Mouse (Mus musculus) thymus, postnatal 0 days (tissue): ENCODE measurements around the gene Imp4. TPM values are rescaled to one million over a fixed set of nuclear protein-coding genes. Genes with fewer than 3 reads are reported as not detected.
A peak's percentile ranks its signal among the peaks of the same experiment; 100 is the strongest.

Experiments used
- DNase-seq: peaks from one replicate; pipeline ENCODE4 v3.0.0-alpha.2; 2015; ENCODE audit warnings: low spot score
- polyA plus RNA-seq: library from polyadenylated mRNA; unstranded; fragments of >200 nt; fragmentation: Nextera tagmentation; extraction: Ambion mirVana; gene quantifications from 2 replicates; pipeline ENCODE4 v1.2.1, GENCODE M21; 2015

Imp4 gene
- polyA plus RNA-seq, 1 experiment from 2014 or later: 98.7 TPM

DNA sequence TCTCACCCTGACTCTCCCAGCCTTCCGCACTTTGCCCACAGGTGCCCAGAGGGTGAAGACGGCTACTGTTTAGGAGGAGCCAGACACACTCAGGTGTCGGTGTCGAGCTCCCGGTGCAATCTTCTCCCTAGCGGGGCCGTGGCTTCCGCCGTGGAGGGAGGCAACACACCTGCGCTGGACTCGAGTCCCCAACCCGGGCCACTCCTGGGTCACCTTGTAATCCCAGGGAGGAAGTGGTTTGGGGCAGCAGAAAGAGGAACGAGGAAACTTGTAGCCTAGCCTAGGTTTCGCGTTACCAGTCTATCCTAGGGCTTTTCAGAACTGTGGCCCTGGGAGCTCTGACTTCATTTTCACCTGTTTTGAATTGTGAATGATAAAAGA lies 20.4 kb downstream of the Imp4 start:
- DNase-seq: no peak

GRCm38 (mm10) chr1:34462766-34463165 lies 23.1 kb downstream of the Imp4 start:
- DNase-seq: peak; percentile 87

GRCm38 (mm10) chr1:34464310-34464817 lies 24.7 kb downstream of the Imp4 start:
- no peak for DNase-seq

DNA sequence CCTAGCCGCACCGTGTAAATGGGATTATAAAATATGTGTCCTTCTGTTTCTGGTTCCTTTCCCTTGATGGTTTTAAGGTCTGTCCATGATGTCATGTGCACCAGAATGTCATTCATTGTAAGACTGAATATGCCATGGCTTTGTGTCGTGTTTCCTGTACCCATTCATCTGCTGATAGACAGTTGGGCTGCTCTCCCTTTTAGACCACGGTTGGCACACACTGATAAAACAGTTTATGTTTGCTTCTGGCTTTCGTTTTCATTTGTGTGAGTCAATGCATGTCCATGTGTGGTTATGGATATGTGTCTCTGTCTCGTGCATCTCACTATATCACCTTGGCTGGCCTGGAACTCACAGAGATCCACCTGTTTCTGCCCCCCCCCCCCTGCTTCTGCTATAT lies 25.8 kb downstream of the Imp4 start:
- no peak for DNase-seq

- no peak for DNase-seq
Measured at GRCm38 (mm10) chr1:34468051-34468450, 28.4 kb downstream of the Imp4 start.

GRCm38 (mm10) chr1:34468500-34468899 lies 28.8 kb downstream of the Imp4 start:
- DNase-seq: no peak

DNA sequence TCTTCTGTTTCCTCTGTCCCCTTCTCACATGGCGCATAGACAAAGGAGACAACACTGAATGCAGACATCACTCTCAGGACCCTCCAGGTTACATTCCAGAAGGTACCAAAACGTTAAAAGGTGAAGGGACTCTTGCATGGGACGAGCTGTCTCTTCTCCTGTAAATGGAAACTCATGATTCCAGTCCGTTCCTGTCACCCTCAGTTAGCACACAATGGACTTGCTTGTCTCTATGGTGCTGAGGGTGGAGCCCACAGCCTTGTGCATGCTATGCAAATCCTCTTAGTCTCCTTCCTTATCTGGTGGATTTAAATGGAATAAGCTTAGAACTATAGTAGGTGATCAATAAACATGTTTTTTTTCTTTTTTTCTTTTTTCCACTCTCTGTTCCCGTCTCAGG lies 30.1 kb downstream of the Imp4 start:
- no peak for DNase-seq

- DNase-seq: peak; percentile 83
Measured at GRCm38 (mm10) chr1:34472427-34473300, 33.0 kb downstream of the Imp4 start.

DNA sequence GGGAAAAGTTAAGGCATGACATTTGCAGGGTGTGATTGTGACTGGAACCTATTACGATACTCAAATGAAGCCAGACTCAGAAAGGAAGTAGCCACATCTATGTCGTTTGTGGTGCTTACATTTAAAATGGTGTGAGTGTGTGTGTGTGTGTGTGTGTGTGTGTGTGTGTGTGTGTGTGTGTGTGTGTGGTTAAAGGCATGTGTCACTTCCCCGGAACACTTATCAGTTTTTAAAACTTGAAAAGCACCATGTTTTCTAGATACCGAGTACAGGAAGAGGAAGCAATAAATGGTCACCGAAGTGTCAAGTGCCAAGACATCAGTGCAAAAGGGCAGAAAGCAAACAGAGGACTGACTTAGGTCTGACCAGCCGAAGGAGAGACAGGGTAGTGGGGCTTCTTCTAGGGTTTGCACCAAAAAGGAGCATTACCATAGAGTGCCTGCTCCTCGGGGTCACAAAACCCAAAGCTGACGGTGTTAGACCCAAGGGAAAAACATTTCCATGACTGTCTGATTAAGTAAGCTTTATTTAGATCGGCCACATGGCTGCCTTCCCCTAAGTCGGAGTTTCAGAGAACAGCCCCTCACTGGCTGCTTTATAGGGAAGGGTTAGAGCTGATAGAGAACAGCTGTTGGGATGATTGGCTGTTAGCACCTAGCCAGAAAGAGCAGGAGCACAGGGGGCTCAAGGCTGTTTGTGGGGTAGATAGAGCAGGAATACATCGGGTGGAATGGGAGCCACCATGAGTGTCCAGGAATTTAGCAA lies 39.4 kb downstream of the Imp4 start:
- no peak for DNase-seq

DNA sequence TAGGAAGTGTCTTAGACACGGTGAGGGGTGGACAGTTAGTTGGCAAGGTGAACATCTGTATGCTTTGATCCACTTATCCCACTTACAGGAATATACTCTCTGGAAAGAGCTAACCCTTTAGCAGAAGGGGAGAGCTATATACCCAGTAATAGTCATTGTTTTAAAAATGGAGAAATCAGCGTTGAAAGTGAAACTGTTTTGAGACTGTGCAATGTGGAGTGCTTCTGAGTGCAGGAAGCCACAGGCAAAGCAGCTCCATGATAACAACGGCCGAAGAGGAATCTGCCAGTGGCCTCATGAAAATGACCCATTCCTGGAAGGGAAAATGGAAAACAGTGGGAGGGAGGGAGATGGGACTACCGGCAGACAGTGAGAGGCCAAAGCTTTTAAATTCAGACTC lies 41.1 kb downstream of the Imp4 start:
- no peak for DNase-seq

DNA sequence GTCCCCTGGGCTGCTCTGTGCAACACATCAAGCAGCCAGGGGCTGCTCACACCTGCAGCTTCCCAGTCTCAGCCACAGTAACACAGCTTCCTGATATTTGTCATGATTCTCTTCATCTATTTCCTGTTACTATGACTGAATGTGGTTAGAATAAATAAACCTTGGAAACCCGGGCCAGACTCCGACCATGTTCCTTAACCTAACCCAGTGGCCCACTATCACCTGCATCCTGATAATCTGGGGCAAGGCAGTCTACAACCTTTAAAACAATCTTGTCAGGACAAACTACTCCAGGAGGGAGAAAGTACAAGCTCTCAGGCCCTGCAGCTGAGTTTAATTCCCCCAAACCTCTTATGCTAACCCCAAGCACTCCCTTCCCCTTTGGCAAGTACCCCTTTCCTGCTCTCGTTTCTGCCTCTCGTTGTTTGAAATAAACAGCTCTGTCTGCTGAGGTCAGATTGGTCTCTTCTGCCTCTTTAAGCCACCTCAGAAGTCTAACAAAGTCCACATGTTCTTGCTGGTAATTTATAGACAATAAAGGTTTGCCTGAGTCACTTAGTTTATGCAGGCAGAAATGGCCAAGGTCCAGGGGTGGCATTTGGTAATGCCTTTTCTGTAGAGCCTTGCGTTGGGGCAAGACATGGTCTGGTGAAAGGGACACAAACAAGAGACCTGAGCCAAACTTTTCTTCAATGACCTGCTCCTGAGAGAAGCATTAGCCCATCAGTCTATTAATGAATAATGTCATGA lies 42.4 kb downstream of the Imp4 start:
- peak; percentile 46 for DNase-seq

GRCm38 (mm10) chr1:34484470-34484869 lies 44.8 kb downstream of the Imp4 start:
- DNase-seq: no peak

GRCm38 (mm10) chr1:34485461-34486188 lies 46.0 kb downstream of the Imp4 start:
- DNase-seq: peak; percentile 77

DNA sequence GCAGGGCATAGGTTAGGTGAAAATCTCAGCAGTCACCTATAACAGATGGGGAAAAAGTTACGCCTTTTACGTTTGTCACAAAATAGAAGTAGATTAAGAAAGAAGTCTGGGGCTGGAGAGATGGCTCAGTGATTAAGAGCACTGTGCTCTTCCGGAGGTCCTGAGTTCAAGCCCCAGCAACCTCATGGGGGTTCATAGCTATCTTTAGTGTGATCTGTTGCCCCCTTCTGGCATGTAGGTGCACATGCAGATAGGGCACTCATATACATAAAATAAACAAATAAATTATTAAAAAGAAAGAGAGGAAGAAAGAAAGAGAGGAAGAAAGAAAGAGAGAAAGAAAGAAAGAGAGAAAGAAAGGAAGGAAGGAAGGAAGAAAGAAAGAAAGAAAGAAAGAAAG lies 47.7 kb downstream of the Imp4 start:
- no peak for DNase-seq

DNA sequence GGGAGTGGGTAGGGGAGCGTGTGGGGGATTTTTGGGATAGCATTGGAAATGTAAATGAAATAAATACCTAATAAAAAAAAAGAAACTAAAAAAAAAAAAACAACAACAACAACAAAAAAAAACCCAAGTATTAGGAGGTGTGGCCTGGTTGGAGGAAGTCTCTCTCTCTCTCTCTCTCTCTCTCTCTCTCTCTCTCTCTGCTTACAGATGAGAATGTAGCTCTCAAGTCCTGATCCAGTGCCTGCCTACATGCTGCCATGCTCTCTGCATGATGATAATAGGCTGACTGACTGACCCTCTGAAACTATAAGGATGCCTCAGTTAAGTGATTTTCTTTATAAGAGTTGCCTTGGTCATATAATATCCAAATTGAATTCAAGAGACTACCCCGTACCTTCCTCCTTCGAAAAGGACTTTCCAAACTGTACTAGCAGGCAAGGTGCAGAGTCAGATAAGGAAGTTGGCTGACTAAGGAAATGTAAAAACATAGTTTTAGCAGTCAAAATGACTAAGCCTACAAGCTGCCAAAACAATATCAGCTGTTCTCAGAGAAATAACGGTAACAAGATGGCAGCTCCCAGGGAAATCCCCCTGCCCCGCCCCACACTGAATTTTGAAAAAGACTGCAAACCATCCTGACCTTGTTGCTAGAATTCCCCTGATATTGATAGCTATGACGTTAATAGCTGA lies 50.3 kb downstream of the Imp4 start:
- no peak for DNase-seq

DNA sequence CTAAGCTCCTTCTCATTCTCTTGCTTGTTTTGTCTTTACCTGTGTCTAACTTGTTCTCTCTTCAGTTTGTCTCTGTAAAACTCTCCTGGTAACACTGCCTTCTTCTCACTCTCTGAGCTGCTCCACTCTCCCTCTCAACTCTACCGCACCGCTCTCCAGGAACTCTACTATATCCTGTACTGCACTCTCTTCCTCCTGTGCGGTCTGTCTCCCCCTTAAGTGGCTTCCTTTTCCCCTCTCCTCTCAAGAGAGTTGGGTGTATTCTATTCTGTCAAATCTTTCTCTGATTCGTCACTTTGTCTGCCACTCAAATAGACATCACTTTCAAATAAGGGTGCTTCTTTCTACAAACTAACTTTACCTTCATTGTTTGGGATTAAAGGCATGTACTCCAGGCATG lies 51.8 kb downstream of the Imp4 start:
- no peak for DNase-seq
